Mouse (Mus musculus) mammary gland, adult 2 months (tissue): ENCODE data around the gene 1700018G05Rik. TPM values are rescaled to one million over a fixed set of nuclear protein-coding genes. Genes with fewer than 3 reads are reported as not detected.

Source experiments
- polyA plus RNA-seq: library from polyadenylated mRNA; depleted of rRNA; stranded (reverse); fragments of >200 nt; gene quantifications from 2 replicates; pipeline ENCODE4 v1.2.3, GENCODE M21; 2012; ENCODE audit warnings: low replicate concordance; rRNA removed

The 1700018G05Rik gene
- polyA plus RNA-seq = not detected in 2 replicates

GRCm38 (mm10) chrX:102928072-102928471 lies at the start of gene 1700018G05Rik:
Gene 1700018G05Rik (plus strand): TSS chrX:102928372.

GRCm38 (mm10) chrX:102908587-102908986 lies 19.6 kb upstream of the 1700018G05Rik start, which contains the start of the genes Dmrtc1a and 1700011M02Rik:
Gene Dmrtc1a (minus strand): TSS chrX:102908687.
Gene 1700011M02Rik (plus strand): TSS chrX:102908905.

Other genes with a start within 250 kb of the 1700018G05Rik start
- gene Gm3880, start 241.4 kb upstream of the 1700018G05Rik start, polyA plus RNA-seq = not detected in 2 replicates
- not detected in 2 replicates for gene Gm9112, start 220.7 kb upstream of the 1700018G05Rik start, polyA plus RNA-seq
- not detected in 2 replicates for gene Dmrtc1b, start 220.5 kb upstream of the 1700018G05Rik start, polyA plus RNA-seq
- gene Dmrtc1c1, start 125.4 kb upstream of the 1700018G05Rik start, polyA plus RNA-seq = not detected in 2 replicates
- 0.22 TPM in 1 of 2 replicates, not detected in the other for gene Dmrtc1c2, start 73.8 kb upstream of the 1700018G05Rik start, polyA plus RNA-seq
- not detected in 2 replicates for gene 1700031F05Rik, start 60.4 kb upstream of the 1700018G05Rik start, polyA plus RNA-seq
- gene Dmrtc1a, start 19.7 kb upstream of the 1700018G05Rik start, polyA plus RNA-seq = 0.12 TPM in 1 of 2 replicates, not detected in the other
- gene 1700011M02Rik, start 19.5 kb upstream of the 1700018G05Rik start, polyA plus RNA-seq = not detected in 2 replicates